Mouse (Mus musculus) cortical plate, adult 2 months (tissue): ENCODE data around the gene Ctu1.
"Not testable (repeated sequence)": the region's sequence is repeated elsewhere in the genome, so short reads cannot be mapped to it uniquely, and the experiment has no call there.

Experiments
- CTCF ChIP-seq: fragments of 200-500 bp; IDR thresholded peaks from 2 replicates; pipeline ENCODE4 v1.5.1; 2011; ENCODE audit warnings: mild to moderate bottlenecking, control low read depth, low read length; ENCODE audit not compliant: insufficient read depth; ENCODE audit errors: extremely low read depth
- POLR2A ChIP-seq: fragments of 200-500 bp; IDR thresholded peaks from 2 replicates; pipeline ENCODE4 v1.6.1; 2011; ENCODE audit warnings: mild to moderate bottlenecking, low read length, control low read depth; ENCODE audit not compliant: insufficient read depth; ENCODE audit errors: extremely low read depth

GRCm38 (mm10) chr7:43667221-43667620 is 4.6 kb upstream of the Ctu1 start:
- not testable (repeated sequence) for TF ChIP-seq POLR2A, CTCF
